Mouse (Mus musculus) brain, embryonic 14.5 days (tissue): ENCODE results near the gene Rab1b.

Source experiments
- CTCF ChIP-seq: fragments of 200-500 bp; IDR thresholded peaks from 2 replicates; pipeline ENCODE4 v1.5.1; 2012; ENCODE audit warnings: inconsistent platforms, mild to moderate bottlenecking, moderate library complexity, borderline replicate concordance; ENCODE audit not compliant: insufficient read depth, insufficient read length; ENCODE audit errors: extremely low read depth
- POLR2A ChIP-seq: fragments of 200-500 bp; IDR thresholded peaks from 2 replicates; pipeline ENCODE4 v1.6.1; 2012; ENCODE audit warnings: mild to moderate bottlenecking, inconsistent platforms, borderline replicate concordance; ENCODE audit not compliant: poor library complexity, insufficient read depth, insufficient read length, severe bottlenecking; ENCODE audit errors: extremely low read depth

- TF ChIP-seq CTCF: no peak
- no peak for TF ChIP-seq POLR2A
Measured at GRCm38 (mm10) chr19:5062446-5062845, 44.4 kb downstream of the Rab1b start.
